Mouse (Mus musculus) olfactory bulb, adult 2 months (tissue): ENCODE measurements around the gene Colq.

Experiments used
- CTCF ChIP-seq: fragments of 200-500 bp; IDR thresholded peaks from 2 replicates; pipeline ENCODE4 v1.5.1; 2012; ENCODE audit warnings: low read depth, mild to moderate bottlenecking, low read length, moderate library complexity; ENCODE audit not compliant: insufficient read depth
- POLR2A ChIP-seq: fragments of 200-500 bp; IDR thresholded peaks from 2 replicates; pipeline ENCODE4 v1.6.1; 2012; ENCODE audit warnings: mild to moderate bottlenecking, low read depth, low read length, moderate library complexity; ENCODE audit not compliant: insufficient read depth

GRCm38 (mm10) chr14:31493901-31494300, 97.2 kb downstream of the Colq start:
- TF ChIP-seq POLR2A (no peak), CTCF (no peak)
